Mouse (Mus musculus) forebrain, embryonic 11.5 days (tissue): ENCODE results near the gene Cebpzos. TPM values are rescaled to one million over a fixed set of nuclear protein-coding genes. Genes with fewer than 3 reads are reported as not detected.

Source experiments
- ATAC-seq: fragments of 200-750 bp; cut with Nextera tagmentation; replicated peaks from 2 replicates; pipeline ENCODE4 v1.8.0; 2017; ENCODE audit warnings: moderate TSS enrichment; ENCODE audit not compliant: low FRiP score
- DNase-seq: peaks from one replicate; pipeline ENCODE4 v3.0.0-alpha.2; 2017; ENCODE audit warnings: low spot score
- H3K27ac ChIP-seq: fragments of 300-500 bp; sonication (generic); 2 replicates; pipeline ENCODE4 v1.5.1; 2014; ENCODE audit warnings: low read depth, low read length
- H3K27me3 ChIP-seq: fragments of 300-500 bp; sonication (generic); 2 replicates; pipeline ENCODE4 v1.6.1; 2014; ENCODE audit warnings: mild to moderate bottlenecking, low read length, mixed read lengths; ENCODE audit not compliant: control insufficient read depth, insufficient read depth
- H3K36me3 ChIP-seq: fragments of 300-500 bp; sonication (generic); 2 replicates; pipeline ENCODE4 v1.6.1; 2014; ENCODE audit warnings: mild to moderate bottlenecking, low read length, moderate library complexity, mixed read lengths; ENCODE audit not compliant: control insufficient read depth, insufficient read depth
- H3K4me1 ChIP-seq: fragments of 300-500 bp; sonication (generic); replicated peaks from 2 replicates; pipeline ENCODE4 v1.6.1; 2014; ENCODE audit warnings: low read length, mixed read lengths; ENCODE audit not compliant: control insufficient read depth, insufficient read depth
- H3K4me2 ChIP-seq: fragments of 300-500 bp; sonication (generic); 2 replicates; pipeline ENCODE4 v1.6.1; 2014; ENCODE audit warnings: low read depth, mild to moderate bottlenecking, low read length, moderate library complexity, mixed read lengths; ENCODE audit not compliant: severe bottlenecking
- H3K4me3 ChIP-seq: fragments of 300-500 bp; sonication (generic); 2 replicates; pipeline ENCODE4 v1.5.1; 2014; ENCODE audit warnings: low read depth, low read length
- H3K9ac ChIP-seq: fragments of 300-500 bp; sonication (generic); 2 replicates; pipeline ENCODE4 v1.6.1; 2014; ENCODE audit warnings: low read length
- H3K9me3 ChIP-seq: fragments of 300-500 bp; sonication (generic); 2 replicates; pipeline ENCODE4 v1.6.1; 2016; ENCODE audit warnings: low read length, mixed read lengths; ENCODE audit not compliant: control insufficient read depth
- WGBS: fragments of 180-500 bp; shearing (Covaris S2); extraction: QIAGEN DNeasy Blood & Tissue Kit; methylation state at CpG from one replicate; pipeline ENCODE4 v1.1.7; 2014; 5-methylcytosine and 5-hydroxymethylcytosine counted together
- polyA plus RNA-seq: library from polyadenylated mRNA; unstranded; fragments of >200 nt; fragmentation: Nextera tagmentation; extraction: Ambion mirVana; gene quantifications from 2 replicates; pipeline ENCODE4 v1.2.1, GENCODE M21; 2014

The Cebpzos gene
- polyA plus RNA-seq, 1 experiment from 2014 or later: 121 TPM

DNA sequence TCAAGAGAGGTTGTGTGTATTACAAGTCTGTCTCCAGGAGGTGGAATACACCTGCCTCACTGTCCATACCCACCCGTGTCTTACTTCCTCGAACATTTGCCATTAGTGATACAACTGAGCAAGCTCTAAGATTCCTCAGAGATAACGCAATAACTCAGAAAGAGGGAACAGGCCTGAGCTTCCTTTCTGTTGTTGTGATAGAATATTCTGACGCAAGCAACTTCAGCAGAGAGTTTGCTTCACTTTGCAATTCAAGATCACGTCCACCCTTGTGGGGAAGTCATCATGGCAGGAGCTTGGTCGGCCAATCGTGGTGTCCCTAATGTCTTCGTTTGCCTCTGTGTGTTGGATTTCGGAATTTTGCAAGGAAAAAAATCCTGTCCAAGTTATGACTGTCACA, 25.3 kb upstream of the Cebpzos start:
- Histone ChIP-seq H3K27me3 (no peaks in the 10 kb centered on the region), H3K4me2 (no peak overlapping the region), H3K9me3 (no peaks in the 10 kb centered on the region), H3K4me3 (no peak overlapping the region), H3K9ac (no peak overlapping the region), H3K4me1 (no peaks in the 10 kb centered on the region), H3K27ac (no peak overlapping the region), H3K36me3 (no peaks in the 10 kb centered on the region)
- WGBS: 85% methylated on average over 9 of the region's 9 CpGs
- no peak for ATAC-seq
- DNase-seq: no peak

DNA sequence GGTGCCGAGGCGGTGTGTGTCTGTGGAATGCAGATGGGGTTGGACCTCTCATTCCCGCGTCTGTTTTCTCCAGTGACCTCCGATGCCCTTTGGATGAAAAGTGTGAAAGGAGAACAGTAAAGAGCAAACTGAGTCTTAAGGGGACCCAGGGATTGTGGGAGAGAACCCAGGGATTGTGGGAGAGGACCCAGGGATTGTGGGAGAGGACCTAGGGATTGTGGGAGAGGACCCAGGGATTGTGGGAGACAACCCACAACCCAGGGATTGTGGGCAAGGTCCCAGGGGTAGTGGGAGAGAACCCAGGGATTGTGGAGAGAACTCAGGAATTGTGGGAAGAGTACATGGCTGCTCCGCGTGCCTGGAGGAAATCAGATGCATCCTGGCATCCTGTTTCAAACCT, 21.3 kb upstream of the Cebpzos start:
- H3K4me3 ChIP-seq: no peak overlapping the region
- no peak for ATAC-seq
- no peaks in the 10 kb centered on the region for H3K27me3 ChIP-seq
- H3K36me3 ChIP-seq: no peaks in the 10 kb centered on the region
- no peak for DNase-seq
- H3K4me2 ChIP-seq: no peak overlapping the region
- no peaks in the 10 kb centered on the region for H3K4me1 ChIP-seq
- no peak overlapping the region for H3K27ac ChIP-seq
- WGBS: 85% methylated on average over 7 of the region's 7 CpGs
- no peak overlapping the region for H3K9ac ChIP-seq
- H3K9me3 ChIP-seq: no peaks in the 10 kb centered on the region

DNA sequence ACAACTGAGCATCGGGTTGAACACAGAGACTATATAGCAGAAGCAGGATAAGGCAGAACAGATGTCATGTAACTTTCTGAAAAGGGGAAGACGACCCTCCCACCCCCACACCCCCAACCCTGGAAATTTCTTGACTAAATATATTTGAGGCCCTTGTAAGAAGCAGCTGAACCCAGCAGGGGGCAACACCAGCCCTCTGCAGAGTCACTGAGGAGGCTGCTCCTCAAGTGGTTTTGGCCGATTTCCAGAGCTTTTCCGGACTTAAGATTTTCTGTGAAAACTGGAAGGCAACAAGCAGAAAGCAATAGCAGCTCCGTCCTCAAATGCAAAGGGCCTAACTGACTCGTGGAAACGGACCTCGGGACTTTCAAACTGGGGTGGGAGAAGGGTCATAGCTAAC, 20.9 kb upstream of the Cebpzos start:
- Histone ChIP-seq H3K4me3 (no peak overlapping the region), H3K36me3 (no peaks in the 10 kb centered on the region), H3K9ac (no peak overlapping the region), H3K27me3 (no peaks in the 10 kb centered on the region), H3K27ac (no peak overlapping the region), H3K4me1 (no peaks in the 10 kb centered on the region), H3K4me2 (0 out of 2 replicates have a peak overlapping the region, but pooled peaks have one; percentile 15), H3K9me3 (no peaks in the 10 kb centered on the region)
- no peak for DNase-seq
- ATAC-seq: no peak
- WGBS: 50% methylated on average over 8 of the region's 8 CpGs

DNA sequence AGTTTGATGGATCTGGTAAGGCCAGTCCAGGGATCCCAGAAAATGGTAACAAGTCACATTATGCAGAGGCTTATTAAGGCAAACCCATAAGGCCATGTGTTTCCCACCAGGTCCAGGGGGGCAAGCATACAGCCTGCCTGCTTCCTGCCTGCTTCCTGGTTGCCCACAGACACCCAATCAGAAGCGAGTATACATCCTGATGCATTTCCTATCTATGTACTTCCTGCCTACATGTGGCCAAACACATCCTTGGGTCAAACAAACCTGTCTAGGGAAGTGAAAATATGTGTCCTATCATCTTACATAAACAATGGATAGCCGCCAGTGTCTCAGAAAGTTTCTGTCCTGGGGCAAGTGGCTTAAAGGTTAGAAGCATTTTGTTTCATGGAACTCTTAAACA, 13.1 kb upstream of the Cebpzos start:
- Histone ChIP-seq H3K36me3 (no peaks in the 10 kb centered on the region), H3K9ac (no peak overlapping the region), H3K4me2 (no peak overlapping the region), H3K4me3 (no peak overlapping the region), H3K4me1 (no peaks in the 10 kb centered on the region), H3K27me3 (no peaks in the 10 kb centered on the region), H3K27ac (no peak overlapping the region), H3K9me3 (no peaks in the 10 kb centered on the region)
- ATAC-seq: no peak
- no peak for DNase-seq
- 86% methylated on average over 2 of the region's 2 CpGs for WGBS

DNA sequence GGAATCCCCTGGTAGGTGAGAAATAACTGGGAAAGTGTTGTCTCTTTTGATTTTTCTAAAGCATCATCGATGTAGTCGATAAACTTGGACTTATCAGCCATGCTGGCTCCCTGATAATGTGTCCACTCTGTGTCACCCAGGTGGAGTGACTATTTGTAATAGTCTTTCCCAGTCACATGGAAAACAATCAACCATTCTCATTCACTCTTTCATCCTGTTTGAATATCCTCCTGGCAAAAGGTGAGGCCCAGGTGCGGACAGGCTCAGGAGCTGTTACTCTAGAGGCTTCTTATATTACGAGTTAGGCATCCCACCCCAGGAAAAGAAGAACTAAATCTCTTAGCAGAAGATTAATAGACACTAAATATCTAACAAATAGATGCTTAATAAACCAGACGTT, 9.4 kb upstream of the Cebpzos start, which contains the start of gene Sult6b1:
TSS of gene Sult6b1 (minus strand) at position 101 of the 400 bp plus-strand sequence.
- 84% methylated on average over 5 of the region's 5 CpGs for WGBS
- Histone ChIP-seq H3K27me3 (no peaks in the 10 kb centered on the region), H3K4me3 (no peak within 1 kb of the TSS), H3K36me3 (no peaks in the 10 kb centered on the region), H3K27ac (no peak within 1 kb of the TSS), H3K4me1 (no peaks in the 10 kb centered on the region), H3K4me2 (no peak within 1 kb of the TSS), H3K9ac (no peak within 1 kb of the TSS), H3K9me3 (no peaks in the 10 kb centered on the region)
- ATAC-seq: no peak
- DNase-seq: no peak

DNA sequence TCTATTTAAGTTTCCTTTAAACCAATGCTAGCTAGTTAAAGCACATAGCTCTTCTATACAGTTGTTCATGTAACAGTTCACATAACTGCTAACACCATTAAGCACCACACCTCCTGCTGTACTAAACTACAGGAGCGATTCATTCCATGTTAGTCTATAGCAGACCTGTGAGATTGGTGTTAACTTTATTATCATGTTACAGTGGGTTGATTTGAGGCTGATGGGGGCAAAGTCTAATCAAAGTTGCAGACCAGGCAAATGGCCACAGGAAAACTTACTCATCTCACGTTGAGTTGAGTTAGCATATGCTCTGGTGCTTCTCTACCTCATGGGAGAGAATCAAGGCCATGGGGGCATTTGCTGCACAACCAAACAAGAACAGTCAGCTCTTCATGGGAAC, 6.9 kb upstream of the Cebpzos start:
- Histone ChIP-seq H3K4me3 (no peak overlapping the region), H3K9ac (no peak overlapping the region), H3K9me3 (no peaks in the 10 kb centered on the region), H3K4me1 (no peaks in the 10 kb centered on the region), H3K36me3 (no peaks in the 10 kb centered on the region), H3K27ac (no peak overlapping the region), H3K27me3 (no peaks in the 10 kb centered on the region), H3K4me2 (no peak overlapping the region)
- ATAC-seq (no peak), DNase-seq (no peak)
- WGBS: 83% methylated on average over 2 of the region's 2 CpGs

DNA sequence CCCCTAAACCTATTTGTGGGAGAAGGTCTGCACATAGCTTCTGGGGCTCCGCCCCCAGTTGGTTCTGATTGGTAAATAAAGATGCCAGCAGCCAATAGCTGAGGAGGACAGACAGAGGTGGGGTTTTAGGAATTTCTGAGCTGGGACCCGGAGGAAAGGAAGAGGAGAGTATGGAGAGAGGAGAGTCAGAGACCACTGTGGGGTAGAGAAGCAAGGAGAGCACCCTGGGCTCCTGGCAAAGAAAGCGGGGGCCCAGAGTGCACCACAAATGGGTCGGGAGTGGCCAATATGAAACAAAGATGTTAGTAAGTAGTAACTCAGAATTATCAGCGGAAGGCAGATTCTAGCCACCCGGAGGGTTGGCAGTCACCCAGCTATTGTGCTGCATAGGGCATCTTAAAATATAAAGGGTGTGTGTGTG, 3.4 kb upstream of the Cebpzos start:
- peak overlapping the region; percentile 20; the same call in 1 of the 2 replicates for H3K9ac ChIP-seq
- peak overlapping the region; percentile 27; the same call in 1 of the 2 replicates for H3K4me3 ChIP-seq
- no peaks in the 10 kb centered on the region for H3K27me3 ChIP-seq
- H3K4me1 ChIP-seq: no peaks in the 10 kb centered on the region; the same call in 1 of the 2 replicates
- DNase-seq: no peak
- H3K36me3 ChIP-seq: no peaks in the 10 kb centered on the region
- WGBS: 31% methylated on average over 6 of the region's 6 CpGs
- H3K4me2 ChIP-seq: peak overlapping the region; percentile 48
- H3K27ac ChIP-seq: no peak overlapping the region
- peak; percentile 29; the same call in 1 of the 2 replicates for ATAC-seq
- H3K9me3 ChIP-seq: no peaks in the 10 kb centered on the region

DNA sequence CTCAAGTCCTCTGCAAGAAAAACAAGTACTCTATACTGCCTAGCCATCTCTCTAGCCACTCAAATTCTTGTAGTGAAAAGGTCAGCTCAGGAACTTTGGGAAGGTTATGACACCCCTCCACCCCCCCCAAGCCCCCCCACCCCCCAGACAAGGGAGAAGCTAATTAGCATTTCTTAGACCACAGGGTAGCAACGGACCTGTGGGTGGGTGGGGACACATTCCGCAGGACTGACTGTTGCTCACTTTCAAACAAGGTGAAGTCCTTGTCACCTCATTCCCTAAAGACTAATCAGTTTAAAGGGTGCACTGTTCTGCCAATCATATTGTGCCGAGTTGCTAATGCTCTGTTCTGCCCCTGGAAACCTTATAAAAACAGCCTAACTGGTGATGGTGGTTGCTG, 2.4 kb upstream of the Cebpzos start:
- 92% methylated on average over 3 of the region's 3 CpGs for WGBS
- Histone ChIP-seq H3K4me1 (no peaks in the 10 kb centered on the region; the same call in 1 of the 2 replicates), H3K36me3 (no peaks in the 10 kb centered on the region), H3K27ac (no peak overlapping the region), H3K4me2 (no peak overlapping the region), H3K27me3 (no peaks in the 10 kb centered on the region), H3K9ac (no peak overlapping the region), H3K4me3 (no peak overlapping the region), H3K9me3 (no peaks in the 10 kb centered on the region)
- DNase-seq: no peak
- no peak for ATAC-seq

DNA sequence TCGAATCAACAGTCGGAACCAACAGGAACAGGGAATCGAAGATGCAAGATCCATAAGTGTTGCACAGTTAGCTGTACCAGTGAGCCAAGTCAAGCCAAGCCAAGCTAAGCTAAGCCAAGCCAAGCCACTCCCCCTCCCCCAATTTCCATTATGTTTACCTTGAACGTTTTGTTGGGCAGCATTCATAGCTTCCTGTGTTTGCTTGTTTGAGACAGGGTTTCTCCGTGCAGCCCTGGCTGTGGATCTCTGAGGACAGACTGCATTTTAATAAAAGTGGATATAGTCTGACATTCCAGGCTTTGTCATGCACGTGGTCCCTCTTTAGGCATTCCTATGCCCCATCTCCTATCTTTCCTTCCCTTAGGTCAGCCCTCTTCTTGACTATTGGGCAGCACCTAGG, 528 bp upstream of the Cebpzos start:
- peak overlapping the region; percentile 67 for H3K9ac ChIP-seq

More for the DNA sequence above, 528 bp upstream of the Cebpzos start:
- Histone ChIP-seq H3K4me1 (no peaks in the 10 kb centered on the region; the same call in 1 of the 2 replicates), H3K27ac (no peak overlapping the region), H3K36me3 (no peaks in the 10 kb centered on the region; the same call in 1 of the 2 replicates), H3K27me3 (no peaks in the 10 kb centered on the region), H3K4me3 (peak overlapping the region; percentile 63), H3K9me3 (no peaks in the 10 kb centered on the region), H3K4me2 (peak overlapping the region; percentile 65)
- 47% methylated on average over 6 of the region's 6 CpGs for WGBS
- peak; percentile 19 for ATAC-seq
- no peak for DNase-seq
